Mouse (Mus musculus) forebrain, postnatal 0 days (tissue): ENCODE measurements at regions not wholly inside any gene's neighbourhood (a gene's known extent, or its start where the extent isn't known, plus 50 kb on each side); places are given as distances from the start of the nearest gene placed in this dataset.
A peak's percentile ranks its signal among the peaks of the same experiment; 100 is the strongest.

ENCODE experiments used
- ATAC-seq: fragments of 200-750 bp; cut with Nextera tagmentation; 2 replicates; pipeline ENCODE4 v1.8.0; 2017; ENCODE audit warnings: mild to moderate bottlenecking, moderate library complexity
- DNase-seq: peaks from one replicate; pipeline ENCODE4 v3.0.0-alpha.2; 2015
- H3K27ac ChIP-seq: fragments of 300-500 bp; sonication (generic); 2 replicates; pipeline ENCODE4 v1.5.1; 2014; ENCODE audit warnings: low read depth, mild to moderate bottlenecking, antibody characterized with exemption, low read length, moderate library complexity, mixed read lengths
- H3K27me3 ChIP-seq: fragments of 300-500 bp; sonication (generic); 2 replicates; pipeline ENCODE4 v1.6.1; 2014; ENCODE audit warnings: mild to moderate bottlenecking, low read length, mixed read lengths; ENCODE audit not compliant: insufficient read depth
- H3K36me3 ChIP-seq: fragments of 300-500 bp; sonication (generic); 2 replicates; pipeline ENCODE4 v1.6.1; 2014; ENCODE audit warnings: mild to moderate bottlenecking, moderate library complexity; ENCODE audit not compliant: insufficient read depth
- H3K4me1 ChIP-seq: fragments of 300-500 bp; sonication (generic); 2 replicates; pipeline ENCODE4 v1.6.1; 2014; ENCODE audit warnings: antibody characterized with exemption; ENCODE audit not compliant: insufficient read depth
- H3K4me2 ChIP-seq: fragments of 300-500 bp; sonication (generic); 2 replicates; pipeline ENCODE4 v1.6.1; 2014; ENCODE audit warnings: low read depth, mild to moderate bottlenecking, moderate library complexity
- H3K4me3 ChIP-seq: fragments of 300-500 bp; sonication (generic); 2 replicates; pipeline ENCODE4 v1.5.1; 2014; ENCODE audit warnings: low read depth, low read length, mixed read lengths
- H3K9ac ChIP-seq: fragments of 300-500 bp; sonication (generic); 2 replicates; pipeline ENCODE4 v1.6.1; 2014; ENCODE audit warnings: mild to moderate bottlenecking
- H3K9me3 ChIP-seq: fragments of 300-500 bp; sonication (generic); 2 replicates; pipeline ENCODE4 v1.6.1; 2016; ENCODE audit warnings: low read length
- CTCF ChIP-seq: sonication (generic); IDR thresholded peaks from 2 replicates; pipeline ENCODE4 v1.5.1; 2016; ENCODE audit warnings: antibody characterized with exemption, control low read depth, low read depth
- WGBS: fragments of 180-500 bp; shearing (Covaris S2); extraction: QIAGEN DNeasy Blood & Tissue Kit; methylation state at CpG from one replicate; pipeline ENCODE4 v1.1.7; 2014; 5-methylcytosine and 5-hydroxymethylcytosine counted together

GRCm38 (mm10) chr3:58168522-58169185 is 245.9 kb upstream of the Tsc22d2 start:
- Histone ChIP-seq H3K9me3 (no peaks in the 10 kb centered on the region), H3K9ac (no peak overlapping the region), H3K4me3 (no peak overlapping the region), H3K4me1 (no peaks in the 10 kb centered on the region), H3K27me3 (no peaks in the 10 kb centered on the region), H3K4me2 (peak overlapping the region; percentile 10; the same call in 1 of the 2 replicates), H3K36me3 (no peaks in the 10 kb centered on the region), H3K27ac (0 out of 2 replicates have a peak overlapping the region, but pooled peaks have one; percentile 2)
- TF ChIP-seq CTCF, result no peak
- WGBS, result 15% methylated on average over 14 of the region's 14 CpGs
- ATAC-seq, result peak; percentile 81
- peak; percentile 56 for DNase-seq

GRCm38 (mm10) chr3:58169786-58170185 is 244.7 kb upstream of the Tsc22d2 start:
- TF ChIP-seq CTCF, result no peak
- Histone ChIP-seq H3K4me3 (no peak overlapping the region), H3K4me1 (no peaks in the 10 kb centered on the region), H3K36me3 (no peaks in the 10 kb centered on the region), H3K4me2 (no peak overlapping the region), H3K9me3 (no peaks in the 10 kb centered on the region), H3K27ac (no peak overlapping the region), H3K9ac (no peak overlapping the region), H3K27me3 (no peaks in the 10 kb centered on the region)
- no peak for ATAC-seq
- WGBS, result 80% methylated on average over 6 of the region's 6 CpGs
- no peak for DNase-seq

GRCm38 (mm10) chr3:58172096-58172495 is 242.4 kb upstream of the Tsc22d2 start:
- H3K27ac ChIP-seq, result no peak overlapping the region
- H3K4me2 ChIP-seq, result no peak overlapping the region

GRCm38 (mm10) chr3:58173821-58174220 is 240.7 kb upstream of the Tsc22d2 start:
- Histone ChIP-seq H3K9me3 (no peaks in the 10 kb centered on the region), H3K27ac (no peak overlapping the region), H3K4me3 (no peak overlapping the region), H3K4me1 (no peaks in the 10 kb centered on the region), H3K36me3 (no peaks in the 10 kb centered on the region), H3K4me2 (no peak overlapping the region), H3K27me3 (no peaks in the 10 kb centered on the region), H3K9ac (no peak overlapping the region)
- ATAC-seq (no peak), DNase-seq (no peak)
- 79% methylated on average over 1 of the region's 1 CpGs for WGBS
- TF ChIP-seq CTCF, result no peak

More at GRCm38 (mm10) chr3:58172096-58172495, 242.4 kb upstream of the Tsc22d2 start:
- no peak overlapping the region for H3K4me3 ChIP-seq
- no peaks in the 10 kb centered on the region for H3K36me3 ChIP-seq
- H3K9ac ChIP-seq, result no peak overlapping the region
- no peaks in the 10 kb centered on the region for H3K9me3 ChIP-seq
- no peak for ATAC-seq
- WGBS, result 85% methylated on average over 5 of the region's 5 CpGs
- H3K27me3 ChIP-seq, result no peaks in the 10 kb centered on the region
- H3K4me1 ChIP-seq, result no peaks in the 10 kb centered on the region
- no peak for TF ChIP-seq CTCF
- no peak for DNase-seq

DNA sequence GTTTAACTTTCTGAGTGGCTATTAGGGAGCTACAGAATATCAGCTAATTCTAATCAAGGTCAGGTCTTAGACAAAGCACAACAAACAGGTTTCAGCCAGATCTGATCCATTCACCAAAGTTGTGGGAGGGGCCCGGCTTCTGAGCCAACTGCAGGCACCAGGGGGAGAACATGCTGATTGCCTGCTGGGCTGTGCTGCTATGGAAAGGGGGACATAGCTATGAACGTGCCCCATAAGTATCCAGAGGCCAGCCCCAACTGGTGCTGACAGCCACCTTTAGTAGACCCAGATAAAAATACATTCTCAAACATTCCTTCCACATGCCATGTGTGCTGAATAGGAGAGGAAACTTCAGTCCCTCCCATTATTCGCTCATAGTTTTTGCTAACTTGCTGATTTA is 232.8 kb upstream of the Tsc22d2 start:
- WGBS, result 45% methylated on average over 3 of the region's 3 CpGs
- H3K9me3 ChIP-seq, result no peaks in the 10 kb centered on the region

DNA sequence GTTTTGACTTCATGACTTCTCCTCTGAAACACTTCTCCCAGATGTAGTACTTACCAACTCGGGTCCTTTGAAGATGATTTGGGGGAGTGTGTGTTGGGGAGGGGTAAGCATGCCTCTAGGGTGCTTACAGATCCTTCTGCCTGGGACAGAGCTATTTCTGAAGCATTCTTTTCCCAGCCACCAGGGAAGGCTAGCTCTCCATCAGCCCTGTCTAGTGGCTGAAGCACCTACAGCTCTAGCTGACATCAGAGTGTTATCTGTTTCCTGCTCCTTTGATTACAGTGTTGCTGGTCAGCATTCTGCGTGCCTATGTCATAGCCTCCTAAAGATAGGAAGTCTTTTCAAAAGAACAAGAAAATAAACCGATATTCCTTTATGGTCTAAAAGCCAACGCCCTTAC is 232.2 kb upstream of the Tsc22d2 start:
- H3K9ac ChIP-seq, result no peak overlapping the region
- no peak overlapping the region for H3K4me3 ChIP-seq
- no peaks in the 10 kb centered on the region for H3K27me3 ChIP-seq
- H3K4me2 ChIP-seq, result no peak overlapping the region
- H3K36me3 ChIP-seq, result no peaks in the 10 kb centered on the region
- H3K9me3 ChIP-seq, result no peaks in the 10 kb centered on the region
- no peaks in the 10 kb centered on the region for H3K4me1 ChIP-seq
- DNase-seq, result no peak
- WGBS, result 78% methylated on average over 4 of the region's 4 CpGs
- no peak for TF ChIP-seq CTCF
- no peak overlapping the region for H3K27ac ChIP-seq
- ATAC-seq, result no peak

More for the DNA sequence above, 232.8 kb upstream of the Tsc22d2 start:
- no peak overlapping the region for H3K9ac ChIP-seq
- no peak overlapping the region for H3K4me3 ChIP-seq
- H3K4me2 ChIP-seq, result no peak overlapping the region
- no peak for TF ChIP-seq CTCF
- no peak for ATAC-seq
- DNase-seq, result no peak
- H3K27me3 ChIP-seq, result no peaks in the 10 kb centered on the region
- H3K36me3 ChIP-seq, result no peaks in the 10 kb centered on the region
- H3K27ac ChIP-seq, result no peak overlapping the region
- H3K4me1 ChIP-seq, result no peaks in the 10 kb centered on the region

GRCm38 (mm10) chr3:58183279-58183678 is 231.2 kb upstream of the Tsc22d2 start:
- 44% methylated on average over 3 of the region's 3 CpGs for WGBS
- Histone ChIP-seq H3K9me3 (no peaks in the 10 kb centered on the region), H3K27me3 (no peaks in the 10 kb centered on the region), H3K9ac (no peak overlapping the region), H3K4me3 (no peak overlapping the region), H3K27ac (no peak overlapping the region), H3K36me3 (no peaks in the 10 kb centered on the region), H3K4me2 (no peak overlapping the region), H3K4me1 (no peaks in the 10 kb centered on the region)
- no peak for ATAC-seq
- no peak for TF ChIP-seq CTCF
- DNase-seq, result no peak
